15 mouse cellular contexts compared by ENCODE assay signal in genomic region chr19:38260346-38260745, GRCm38 (mm10). TPM values are rescaled to one million over a fixed set of nuclear protein-coding genes. Genes with fewer than 3 reads are reported as not detected.
DNase-seq lines count a peak whose midpoint lies in the region; ATAC-seq and TF ChIP-seq lines count a peak whose summit lies in the region.
"Had no signal": no experiment of that assay in that cellular context is flagged by ENCODE, and none has a peak within 500 bp of the region (broad histone marks: within the 10 kb centered on the region; RNA-seq: fewer than 3 reads in every experiment).

No protein-coding gene starts in this region.

- WGBS in midbrain, postnatal 0 days = 71% methylated on average over 4 of the region's 4 CpGs
- WGBS in midbrain, embryonic 13.5 days = 79% methylated on average over 4 of the region's 4 CpGs

- H3K4me3 ChIP-seq in midbrain, postnatal 0 days (ENCODE audit: low read depth, low read length) = no peak overlapping the region
- H3K4me3 ChIP-seq in midbrain, embryonic 13.5 days (replicated peaks) = no peak overlapping the region
- H3K4me3 ChIP-seq: embryonic facial prominence, embryonic 13.5 days; liver, embryonic 12.5 days; midbrain, embryonic 10.5 days had no signal

- no peak for ATAC-seq in midbrain, postnatal 0 days (ENCODE audit: low FRiP score)
- ATAC-seq in midbrain, embryonic 13.5 days = no peak
- ATAC-seq: liver, embryonic 12.5 days had no signal

- TF ChIP-seq CTCF in midbrain, postnatal 0 days (IDR thresholded peaks at IDR 0.05) = no peak

- no peaks in the 10 kb centered on the region for H3K9me3 ChIP-seq in midbrain, postnatal 0 days (ENCODE audit: low read length)
- no peaks in the 10 kb centered on the region for H3K9me3 ChIP-seq in midbrain, embryonic 13.5 days
- H3K9me3 ChIP-seq: embryonic facial prominence, embryonic 13.5 days; liver, embryonic 12.5 days; midbrain, embryonic 10.5 days had no signal

- no peak overlapping the region for H3K9ac ChIP-seq in midbrain, postnatal 0 days (replicated peaks; ENCODE audit: low read length, poor library complexity, severe bottlenecking)
- H3K9ac ChIP-seq in midbrain, embryonic 13.5 days (replicated peaks) = no peak overlapping the region
- H3K9ac ChIP-seq: embryonic facial prominence, embryonic 13.5 days; liver, embryonic 12.5 days had no signal

- H3K4me2 ChIP-seq in midbrain, postnatal 0 days (ENCODE audit: low read depth, low read length, poor library complexity, severe bottlenecking) = no peak overlapping the region
- H3K4me2 ChIP-seq in midbrain, embryonic 13.5 days (replicated peaks) = no peak overlapping the region
- H3K4me2 ChIP-seq: embryonic facial prominence, embryonic 13.5 days; liver, embryonic 12.5 days had no signal

- no peaks in the 10 kb centered on the region for H3K36me3 ChIP-seq in midbrain, postnatal 0 days (ENCODE audit: insufficient read depth, low read length)
- no peaks in the 10 kb centered on the region for H3K36me3 ChIP-seq in midbrain, embryonic 13.5 days
- H3K36me3 ChIP-seq: embryonic facial prominence, embryonic 13.5 days; liver, embryonic 12.5 days; midbrain, embryonic 10.5 days had no signal

- DNase-seq in cerebellum, adult 11-12 months = peak; percentile 52
- DNase-seq in cerebellum, postnatal 25 days = no peak
- peak; percentile 91 for DNase-seq in heart, adult 11 months
- DNase-seq in heart, postnatal 10 days = no peak
- DNase-seq in midbrain, postnatal 0 days (ENCODE audit: low spot score) = peak; percentile 15
- peak; percentile 35 for DNase-seq in right cerebral cortex, postnatal 25 days
- no peak for DNase-seq in kidney, adult 9 months
- DNase-seq: adrenal gland, postnatal 10 days; cerebellum, adult 8-10 months; lung, postnatal 14 days; thymus, adult 18-20 months had no signal

- H3K27me3 ChIP-seq in midbrain, postnatal 0 days (ENCODE audit: insufficient read depth, low read length) = no peaks in the 10 kb centered on the region
- no peaks in the 10 kb centered on the region for H3K27me3 ChIP-seq in midbrain, embryonic 13.5 days

- H3K27ac ChIP-seq in midbrain, postnatal 0 days (ENCODE audit: low read depth, low read length) = no peak overlapping the region
- H3K27ac ChIP-seq in midbrain, embryonic 13.5 days = no peak overlapping the region
- H3K27ac ChIP-seq: embryonic facial prominence, embryonic 13.5 days; liver, embryonic 12.5 days; midbrain, embryonic 10.5 days had no signal

- intact Hi-C loops in heart, postnatal 10 days (cut with DNase I) = no loop called here

- H3K4me1 ChIP-seq in midbrain, postnatal 0 days (ENCODE audit: insufficient read depth, low read length) = peaks cover 10% of the 10 kb centered on the region; the same call in 1 of the 2 replicates
- H3K4me1 ChIP-seq in midbrain, embryonic 13.5 days (replicated peaks) = peaks cover 10% of the 10 kb centered on the region
- H3K4me1 ChIP-seq: liver, embryonic 12.5 days had no signal

RNA-seq across cellular contexts. Expression of gene Lgi1, which starts 4.0 kb away (rescaled TPM):
- total RNA-seq in heart, postnatal 10 days (2021) = under 1 TPM; 0.32 to 0.41 TPM
- 27.0 and 32.8 TPM in 2 replicates for total RNA-seq in midbrain, postnatal 0 days (2014; rRNA removed)
- polyA plus RNA-seq in midbrain, postnatal 0 days (2015; fragmentation: Nextera tagmentation; extraction: Ambion mirVana) = 22.5 and 28.3 TPM in 2 replicates
- polyA plus RNA-seq in midbrain, embryonic 13.5 days (2015; fragmentation: Nextera tagmentation; extraction: Ambion mirVana) = 8.8 and 10.0 TPM in 2 replicates

RNA-seq across cellular contexts. Expression of gene Fra10ac1, which starts 36.4 kb away (rescaled TPM):
- total RNA-seq in heart, postnatal 10 days (2021) = 10 to 100 TPM; 13.3 to 13.6 TPM
- 4.9 and 10.1 TPM in 2 replicates for total RNA-seq in midbrain, postnatal 0 days (2014; rRNA removed)
- 25.5 and 31.4 TPM in 2 replicates for polyA plus RNA-seq in midbrain, postnatal 0 days (2015; fragmentation: Nextera tagmentation; extraction: Ambion mirVana)
- 50.9 and 54.6 TPM in 2 replicates for polyA plus RNA-seq in midbrain, embryonic 13.5 days (2015; fragmentation: Nextera tagmentation; extraction: Ambion mirVana)

Comparison
In these comparisons a context has a peak if more than half of its experiments do, and no peak if none do; other contexts are left out.
1. DNase-seq: peak in cerebellum, adult 11-12 months (single experiment), heart, adult 11 months (single experiment), midbrain, postnatal 0 days (single experiment) and right cerebral cortex, postnatal 25 days (single experiment); none in cerebellum, postnatal 25 days (0 of 2), heart, postnatal 10 days (0 of 2) and kidney, adult 9 months (single experiment).
2. RNA of gene Lgi1, which starts 4.0 kb away (total RNA-seq): 27.0 to 32.8 TPM in midbrain, postnatal 0 days; 0.32 to 0.41 TPM in heart, postnatal 10 days; every median in the first group is over 10 times any median in the second.